Mouse (Mus musculus) heart, embryonic 14.5 days (tissue): ENCODE measurements around the gene Stx6. TPM values are rescaled to one million over a fixed set of nuclear protein-coding genes. Genes with fewer than 3 reads are reported as not detected.

ENCODE experiments used
- ATAC-seq: fragments of 200-750 bp; cut with Nextera tagmentation; 2 replicates; pipeline ENCODE4 v1.8.0; 2017; ENCODE audit warnings: low read depth, moderate TSS enrichment; ENCODE audit not compliant: insufficient number of reproducible peaks, insufficient read depth, low FRiP score
- H3K27ac ChIP-seq, 2 experiments: fragments of 200-500 bp in 1 of 2; fragments of 300-500 bp in 1 of 2; sonication (generic) in 1 of 2; replicated peaks in 1 of 2; 2 replicates each; pipeline ENCODE4 v1.5.1; 2012 to 2014; ENCODE audit warnings: low read depth in 2 of 2, low read length in 2 of 2, control low read depth in 1 of 2, mild to moderate bottlenecking in 1 of 2, mixed read lengths in 1 of 2; ENCODE audit not compliant: control insufficient read depth in 1 of 2, insufficient read depth in 1 of 2
- H3K27me3 ChIP-seq: fragments of 300-500 bp; sonication (generic); 2 replicates; pipeline ENCODE4 v1.6.1; 2014; ENCODE audit warnings: mild to moderate bottlenecking, low read length, control low read depth; ENCODE audit not compliant: control insufficient read depth, insufficient read depth
- H3K36me3 ChIP-seq: fragments of 300-500 bp; sonication (generic); 2 replicates; pipeline ENCODE4 v1.6.1; 2014; ENCODE audit warnings: mild to moderate bottlenecking, control low read depth, low read length, mixed read lengths; ENCODE audit not compliant: control insufficient read depth, insufficient read depth
- H3K4me1 ChIP-seq, 2 experiments: fragments of 200-500 bp in 1 of 2; fragments of 300-500 bp in 1 of 2; sonication (generic) in 1 of 2; 2 replicates each; pipeline ENCODE4 v1.6.1; 2012 to 2014; ENCODE audit warnings: low read length in 2 of 2, control low read depth in 1 of 2, mixed read lengths in 1 of 2; ENCODE audit not compliant: control insufficient read depth in 2 of 2, insufficient read depth in 2 of 2
- H3K4me2 ChIP-seq: fragments of 300-500 bp; sonication (generic); 2 replicates; pipeline ENCODE4 v1.6.1; 2014; ENCODE audit warnings: mild to moderate bottlenecking, low read length
- H3K4me3 ChIP-seq, 2 experiments: fragments of 200-500 bp in 1 of 2; fragments of 300-500 bp in 1 of 2; sonication (generic) in 1 of 2; 2 replicates each; pipeline ENCODE4 v1.5.1; 2012 to 2014; ENCODE audit warnings: low read length in 2 of 2, mild to moderate bottlenecking in 2 of 2, control low read depth in 1 of 2, low read depth in 1 of 2, moderate library complexity in 1 of 2; ENCODE audit not compliant: control insufficient read depth in 1 of 2, insufficient read depth in 1 of 2
- H3K9ac ChIP-seq: fragments of 300-500 bp; sonication (generic); 2 replicates; pipeline ENCODE4 v1.6.1; 2014; ENCODE audit warnings: mild to moderate bottlenecking, low read length
- H3K9me3 ChIP-seq: fragments of 300-500 bp; sonication (generic); 2 replicates; pipeline ENCODE4 v1.6.1; 2016; ENCODE audit warnings: low read length, control low read depth; ENCODE audit not compliant: control insufficient read depth
- WGBS: fragments of 180-500 bp; shearing (Covaris S2); extraction: QIAGEN DNeasy Blood & Tissue Kit; methylation state at CpG from one replicate; pipeline ENCODE4 v1.1.7; 2014; 5-methylcytosine and 5-hydroxymethylcytosine counted together
- polyA plus RNA-seq: library from polyadenylated mRNA; unstranded; fragments of >200 nt; fragmentation: Nextera tagmentation; extraction: Ambion mirVana; gene quantifications from 2 replicates; pipeline ENCODE4 v1.2.1, GENCODE M21; 2014

The Stx6 gene
- polyA plus RNA-seq, 1 experiment from 2014 or later = 56.4 TPM

DNA sequence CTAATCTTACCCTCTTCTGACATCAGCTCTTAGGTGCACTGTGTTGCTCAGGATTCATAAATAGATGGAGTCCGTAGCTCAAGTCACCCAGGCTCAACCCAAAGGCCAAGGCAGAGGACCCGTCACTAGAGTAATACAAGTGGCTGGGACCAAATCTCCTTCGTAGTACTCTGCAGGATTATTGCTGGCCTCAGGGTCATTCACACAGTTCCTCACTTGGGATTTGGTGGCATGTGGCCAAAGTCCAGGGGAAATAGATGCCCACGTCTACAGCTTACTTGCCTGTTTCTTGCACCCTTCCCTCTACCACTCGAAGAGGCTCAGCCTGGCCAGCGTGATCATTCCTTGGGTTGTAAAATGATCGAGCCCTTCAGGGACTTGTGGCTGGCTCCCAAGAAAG lies 55.4 kb downstream of the Stx6 start:
- Histone ChIP-seq H3K4me2 (no peak overlapping the region), H3K4me3 (no peak overlapping the region), H3K4me1 (peaks cover 28 to 42% of the 10 kb centered on the region in 2 experiments), H3K36me3 (peaks cover 38% of the 10 kb centered on the region), H3K9me3 (no peaks in the 10 kb centered on the region), H3K9ac (no peak overlapping the region), H3K27me3 (no peaks in the 10 kb centered on the region), H3K27ac (no peak overlapping the region)
- ATAC-seq = no peak
- WGBS = 74% methylated on average over 7 of the region's 7 CpGs

DNA sequence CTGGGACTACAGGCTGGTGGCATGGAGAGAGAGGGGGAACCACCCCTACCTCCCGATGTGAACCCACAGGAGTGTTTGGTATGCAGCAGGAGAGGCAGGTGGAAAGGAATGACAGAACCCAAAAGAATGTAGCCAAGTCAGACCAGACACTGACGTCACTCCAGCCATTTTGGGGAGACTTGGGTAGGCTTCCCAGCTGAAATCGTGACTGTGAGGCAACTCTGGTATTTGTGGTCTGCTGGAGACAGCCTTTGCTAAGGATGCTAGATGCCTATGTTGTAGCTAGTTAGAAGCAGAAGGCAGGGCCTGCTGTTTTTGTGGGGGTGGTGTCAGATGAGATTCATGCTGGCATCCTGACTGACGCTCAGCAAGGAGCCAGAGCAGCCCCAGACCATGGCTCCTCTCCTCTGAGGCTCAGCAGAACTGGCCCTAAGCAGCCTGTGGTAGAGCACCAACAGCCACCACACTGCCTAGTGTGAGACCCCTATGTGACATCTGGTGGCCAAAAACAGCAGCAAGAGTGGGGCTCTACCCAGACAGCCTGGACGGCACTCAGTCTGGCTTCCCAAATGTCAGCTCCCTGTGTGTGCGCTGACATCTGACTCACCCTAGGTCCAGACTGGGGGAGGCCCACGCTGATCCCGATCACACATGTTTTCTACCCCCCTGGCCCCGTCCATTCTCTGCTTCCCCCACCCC lies 56.7 kb downstream of the Stx6 start:
- no peaks in the 10 kb centered on the region for H3K9me3 ChIP-seq
- peaks cover 51% of the 10 kb centered on the region for H3K36me3 ChIP-seq
- no peak for ATAC-seq
- H3K9ac ChIP-seq = peak overlapping the region; percentile 21; the same call in 1 of the 2 replicates
- H3K4me1 ChIP-seq = peaks cover 28 to 36% of the 10 kb centered on the region in 2 experiments
- no peak overlapping the region for H3K4me2 ChIP-seq
- 40% methylated on average over 9 of the region's 9 CpGs for WGBS
- no peak overlapping the region for H3K4me3 ChIP-seq
- no peaks in the 10 kb centered on the region for H3K27me3 ChIP-seq
- 0 out of 4 replicates have a peak overlapping the region, but pooled peaks of 1 of the 2 experiments have one; percentile 19 for H3K27ac ChIP-seq

DNA sequence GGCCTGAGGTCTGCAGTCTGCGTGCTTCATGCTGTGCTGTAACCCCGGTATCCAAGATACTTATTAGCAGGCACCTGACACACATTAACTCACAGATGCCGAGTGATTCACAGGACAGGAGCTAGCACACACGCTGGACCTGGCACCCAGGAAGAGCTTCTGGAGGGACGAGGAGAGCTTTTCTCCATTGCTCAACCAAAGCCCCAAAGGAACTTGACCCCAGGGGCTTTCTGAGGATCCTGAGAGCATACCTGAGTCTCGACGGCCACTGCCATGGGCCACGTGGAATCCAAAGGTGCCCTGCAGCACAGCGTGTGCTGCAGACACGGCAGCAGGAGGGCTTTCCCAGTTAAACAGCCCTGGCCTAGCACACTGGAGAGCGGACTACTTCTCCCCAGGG lies 57.8 kb downstream of the Stx6 start:
- no peak overlapping the region for H3K9ac ChIP-seq
- H3K4me1 ChIP-seq = peaks cover 23 to 32% of the 10 kb centered on the region in 2 experiments
- peaks cover 62% of the 10 kb centered on the region for H3K36me3 ChIP-seq
- ATAC-seq = no peak
- no peak overlapping the region for H3K27ac ChIP-seq
- H3K4me3 ChIP-seq = no peak overlapping the region
- H3K27me3 ChIP-seq = no peaks in the 10 kb centered on the region
- WGBS = 87% methylated on average over 11 of the region's 11 CpGs
- no peak overlapping the region for H3K4me2 ChIP-seq
- no peaks in the 10 kb centered on the region for H3K9me3 ChIP-seq

DNA sequence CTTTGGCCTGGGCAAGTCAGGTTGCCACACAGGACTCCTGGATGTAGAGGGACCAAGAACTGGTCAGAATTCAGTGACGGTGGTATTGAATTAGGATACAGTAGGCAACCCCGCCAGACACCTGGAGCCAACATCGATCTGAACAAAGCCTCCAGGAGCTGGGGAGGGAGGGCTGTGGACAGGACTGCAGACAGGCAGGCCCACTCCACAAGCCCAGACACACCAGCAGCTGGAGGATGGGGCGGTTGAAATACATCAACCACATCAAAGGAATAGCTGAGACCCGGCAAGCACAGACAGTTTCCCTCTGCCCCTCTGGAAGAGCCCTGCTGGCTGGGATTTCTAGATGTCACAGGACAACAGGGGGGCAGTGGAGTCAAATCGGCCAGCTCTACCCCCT lies 58.3 kb downstream of the Stx6 start:
- no peak for ATAC-seq
- 67% methylated on average over 6 of the region's 6 CpGs for WGBS
- no peak overlapping the region for H3K4me3 ChIP-seq
- H3K27ac ChIP-seq = no peak overlapping the region
- H3K9me3 ChIP-seq = no peaks in the 10 kb centered on the region
- H3K4me1 ChIP-seq = peaks cover 20 to 28% of the 10 kb centered on the region in 2 experiments
- H3K36me3 ChIP-seq = peaks cover 68% of the 10 kb centered on the region
- H3K4me2 ChIP-seq = no peak overlapping the region
- H3K9ac ChIP-seq = no peak overlapping the region
- H3K27me3 ChIP-seq = no peaks in the 10 kb centered on the region

DNA sequence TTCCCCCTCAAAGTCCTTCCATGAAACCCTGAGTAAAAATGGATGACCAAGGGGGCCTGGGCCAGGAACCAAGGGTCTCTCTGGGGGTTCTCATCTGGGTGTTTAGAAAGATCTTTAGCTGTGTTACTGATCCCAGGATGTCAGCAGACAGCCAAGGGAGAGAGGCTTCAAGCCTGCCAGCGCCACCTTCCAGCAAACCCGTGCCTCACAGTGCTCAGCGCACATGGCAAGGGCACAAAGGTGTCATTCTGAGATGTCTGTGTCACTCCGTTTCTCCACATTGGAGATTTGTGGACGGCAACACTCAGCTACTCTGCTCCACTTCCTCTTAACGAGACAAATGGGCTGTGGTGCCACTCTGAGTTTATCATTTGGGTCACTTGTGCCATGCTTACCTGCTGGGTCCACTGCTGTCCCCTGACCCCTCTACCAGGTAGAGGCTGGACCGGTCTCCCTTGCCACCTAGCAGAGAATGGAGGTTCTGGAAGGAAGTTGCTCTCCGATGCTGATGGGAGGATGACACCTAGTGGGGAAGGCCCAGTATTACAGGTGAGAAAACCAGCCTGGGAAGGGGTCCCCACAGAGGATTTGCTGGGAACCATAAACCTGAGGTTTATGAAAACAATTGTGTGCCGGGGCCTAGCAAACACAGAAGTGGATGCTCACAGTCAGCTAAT lies 59.5 kb downstream of the Stx6 start:
- Histone ChIP-seq H3K9me3 (no peaks in the 10 kb centered on the region), H3K36me3 (peaks cover 79% of the 10 kb centered on the region), H3K9ac (no peak overlapping the region), H3K4me3 (no peak overlapping the region), H3K4me2 (no peak overlapping the region), H3K27ac (no peak overlapping the region), H3K4me1 (peaks cover 17 to 27% of the 10 kb centered on the region in 2 experiments), H3K27me3 (no peaks in the 10 kb centered on the region)
- WGBS = 59% methylated on average over 9 of the region's 9 CpGs
- no peak for ATAC-seq

DNA sequence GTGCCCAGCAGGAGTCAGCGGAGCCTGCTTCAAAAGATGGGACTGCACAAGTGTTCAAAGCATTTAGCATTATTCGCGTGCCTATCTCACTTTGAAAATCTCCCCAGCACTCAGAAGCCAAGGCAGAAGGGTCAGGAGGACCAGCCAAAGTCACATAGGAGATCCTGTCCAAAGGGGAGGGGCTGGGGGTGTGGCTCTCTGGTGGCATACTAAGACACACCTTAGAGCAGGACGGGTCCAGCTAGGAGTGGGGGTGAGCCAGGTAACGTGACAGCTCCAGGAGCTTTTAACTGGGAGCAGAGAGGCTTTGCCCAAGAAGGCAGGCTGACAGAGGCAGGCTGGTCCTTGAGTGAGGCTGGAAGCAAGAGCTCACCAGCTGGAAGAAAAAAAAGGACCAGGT lies 60.4 kb downstream of the Stx6 start:
- Histone ChIP-seq H3K27me3 (no peaks in the 10 kb centered on the region), H3K4me3 (no peak overlapping the region), H3K9me3 (no peaks in the 10 kb centered on the region), H3K4me2 (no peak overlapping the region), H3K36me3 (peaks cover 84% of the 10 kb centered on the region), H3K4me1 (peaks cover 9 to 21% of the 10 kb centered on the region in 2 experiments; a peak in 3 of 4 replicates), H3K9ac (no peak overlapping the region), H3K27ac (no peak overlapping the region)
- WGBS = 73% methylated on average over 5 of the region's 5 CpGs
- ATAC-seq = no peak

DNA sequence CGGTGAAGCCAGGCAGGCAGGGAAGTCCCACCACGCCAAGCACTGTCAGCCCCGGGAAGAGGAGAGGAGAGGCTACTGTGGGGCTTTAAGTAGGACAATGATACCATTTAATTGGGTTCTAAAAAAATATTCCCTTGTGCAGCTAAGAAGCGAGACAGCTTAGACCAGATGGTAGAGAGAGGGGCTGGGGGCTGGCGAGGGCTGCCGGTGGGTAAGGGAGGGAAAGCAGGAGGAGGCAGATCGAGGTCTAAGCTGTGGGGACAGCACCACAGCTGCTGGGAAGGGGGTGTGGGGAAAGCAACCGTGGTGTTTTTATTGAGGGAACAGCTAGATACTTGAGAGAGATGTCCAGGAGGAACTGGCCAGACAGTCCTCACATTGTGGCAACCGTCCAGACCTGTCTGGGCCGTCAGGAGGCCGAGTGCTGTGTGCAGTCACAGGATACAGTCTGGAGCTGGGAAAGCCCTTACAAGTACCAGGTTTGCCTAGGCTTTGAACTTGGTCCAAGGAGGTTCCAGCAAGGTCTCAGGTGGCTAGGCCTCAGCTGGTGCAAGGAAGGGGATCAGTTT lies 63.7 kb downstream of the Stx6 start:
- peaks cover 14 to 24% of the 10 kb centered on the region in 2 experiments; a peak in 3 of 4 replicates for H3K4me1 ChIP-seq
- H3K9ac ChIP-seq = peak overlapping the region; percentile 46
- WGBS = 48% methylated on average over 11 of the region's 11 CpGs
- H3K4me3 ChIP-seq = no peak overlapping the region
- peaks cover 87% of the 10 kb centered on the region for H3K36me3 ChIP-seq
- no peak for ATAC-seq
- no peaks in the 10 kb centered on the region for H3K9me3 ChIP-seq
- H3K27me3 ChIP-seq = no peaks in the 10 kb centered on the region
- H3K27ac ChIP-seq = peak overlapping the region; percentile 10 to 51; a peak in 3 of 4 replicates
- H3K4me2 ChIP-seq = no peak overlapping the region
